Mouse (Mus musculus): ENCODE results near the gene Eml4. TPM values are rescaled to one million over a fixed set of nuclear protein-coding genes. Genes with fewer than 3 reads are reported as not detected.
A peak's percentile ranks its signal among the peaks of the same experiment; 100 is the strongest.

Gene Eml4
- polyA plus RNA-seq (2015; fragmentation: Nextera tagmentation; extraction: Ambion mirVana), result 34.5 and 37.0 TPM in 2 replicates

GRCm38 (mm10) chr17:83350379-83351091 lies at the start of gene Eml4:
Gene Eml4, plus strand, starts transcription at chr17:83350931.
- H3K27me3 ChIP-seq (replicated peaks), result no peaks in the 10 kb centered on the region
- 3% methylated on average over 32 of the region's 62 CpGs for WGBS
- ATAC-seq, result peak; percentile 97
- H3K9me3 ChIP-seq, result no peaks in the 10 kb centered on the region
- H3K4me3 ChIP-seq (replicated peaks), result peak within 1 kb of the TSS; percentile 91
- peak within 1 kb of the TSS; percentile 64 for H3K4me2 ChIP-seq (replicated peaks)
- peak within 1 kb of the TSS; percentile 90 for H3K27ac ChIP-seq
- peak within 1 kb of the TSS; percentile 92 for H3K9ac ChIP-seq
- H3K36me3 ChIP-seq, result no peaks in the 10 kb centered on the region
- peaks cover 13% of the 10 kb centered on the region for H3K4me1 ChIP-seq (replicated peaks)

GRCm38 (mm10) chr17:83301433-83301832 lies 49.3 kb upstream of the Eml4 start:
- H3K4me2 ChIP-seq (replicated peaks), result no peak overlapping the region
- H3K36me3 ChIP-seq, result no peaks in the 10 kb centered on the region
- no peaks in the 10 kb centered on the region for H3K9me3 ChIP-seq
- no peak overlapping the region for H3K9ac ChIP-seq
- no peaks in the 10 kb centered on the region for H3K27me3 ChIP-seq (replicated peaks)
- H3K27ac ChIP-seq, result no peak overlapping the region
- ATAC-seq, result no peak
- H3K4me1 ChIP-seq (replicated peaks), result no peaks in the 10 kb centered on the region
- no peak overlapping the region for H3K4me3 ChIP-seq (replicated peaks)
- WGBS, result 81% methylated on average over 5 of the region's 5 CpGs

DNA sequence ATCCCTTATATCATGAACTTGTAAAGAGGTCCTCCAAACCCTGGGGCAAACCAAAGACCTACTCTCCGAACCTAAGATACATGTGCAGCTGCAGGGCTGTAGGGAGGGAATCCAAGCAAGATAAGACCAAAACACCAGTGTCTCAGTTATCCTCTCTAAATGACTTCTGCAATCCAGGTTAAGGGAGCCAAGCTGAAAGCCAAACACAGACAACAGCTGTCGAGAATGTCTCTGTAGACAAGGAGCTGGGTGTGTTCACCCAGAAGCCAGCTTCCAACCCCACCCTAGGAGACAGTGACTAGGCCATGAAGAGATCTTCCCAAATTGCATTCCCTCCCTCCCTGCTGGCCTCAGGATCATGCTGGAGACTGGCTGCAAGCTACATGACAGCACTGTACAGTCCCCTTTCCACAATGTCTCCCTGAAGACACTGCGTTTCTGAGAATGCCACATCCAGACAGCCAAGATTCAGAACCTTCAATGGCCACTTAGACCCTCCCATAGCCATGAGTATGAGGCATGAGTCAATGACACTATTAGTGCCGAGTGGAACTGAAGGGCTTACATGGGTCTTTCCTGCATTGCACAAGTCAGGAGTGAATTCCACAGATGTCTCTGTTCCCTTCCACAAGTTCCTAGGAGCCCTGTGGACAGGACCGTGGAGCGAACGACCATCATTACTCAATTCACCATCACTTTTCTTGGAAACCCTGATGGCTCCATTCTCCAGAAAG lies 46.5 kb upstream of the Eml4 start:
- no peak for ATAC-seq
- Histone ChIP-seq H3K9ac (no peak overlapping the region), H3K4me1 (replicated peaks) (peaks cover 12% of the 10 kb centered on the region), H3K4me3 (replicated peaks) (no peak overlapping the region), H3K27ac (no peak overlapping the region), H3K9me3 (no peaks in the 10 kb centered on the region), H3K27me3 (replicated peaks) (no peaks in the 10 kb centered on the region), H3K36me3 (no peaks in the 10 kb centered on the region), H3K4me2 (replicated peaks) (no peak overlapping the region)
- 77% methylated on average over 7 of the region's 7 CpGs for WGBS

DNA sequence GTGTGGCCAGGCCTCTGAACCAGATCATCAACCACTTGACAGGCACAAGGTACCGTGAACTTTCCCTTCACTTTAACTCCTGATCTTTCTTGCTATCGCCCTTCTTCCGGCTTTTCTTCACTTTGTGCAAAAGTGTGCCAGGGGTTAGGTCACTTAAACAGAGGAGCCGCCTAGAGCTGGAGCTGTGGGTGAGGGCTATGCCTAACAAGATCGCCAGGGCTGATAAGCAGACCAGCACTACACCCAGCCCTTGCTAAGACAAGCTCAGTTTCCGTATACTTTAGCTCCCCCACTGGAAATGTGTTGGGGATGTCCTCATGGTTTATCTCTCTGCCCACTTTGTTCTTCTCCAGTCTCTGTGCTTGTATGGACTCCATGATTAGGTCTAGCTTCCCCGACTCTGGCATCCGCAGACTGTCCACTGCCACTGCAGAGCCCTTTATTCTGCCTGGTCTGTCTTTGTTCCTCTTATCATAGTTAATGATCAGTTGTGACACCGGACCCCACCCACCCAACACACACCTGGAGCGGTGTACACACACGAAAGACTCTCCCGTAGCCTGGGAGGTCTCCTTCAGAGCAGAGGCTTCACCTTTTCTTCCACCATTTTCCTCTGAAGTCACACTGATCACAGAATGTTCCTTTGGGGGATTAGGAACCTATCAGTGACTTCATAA lies 43.6 kb upstream of the Eml4 start:
- H3K9ac ChIP-seq, result no peak overlapping the region
- 62% methylated on average over 12 of the region's 12 CpGs for WGBS

DNA sequence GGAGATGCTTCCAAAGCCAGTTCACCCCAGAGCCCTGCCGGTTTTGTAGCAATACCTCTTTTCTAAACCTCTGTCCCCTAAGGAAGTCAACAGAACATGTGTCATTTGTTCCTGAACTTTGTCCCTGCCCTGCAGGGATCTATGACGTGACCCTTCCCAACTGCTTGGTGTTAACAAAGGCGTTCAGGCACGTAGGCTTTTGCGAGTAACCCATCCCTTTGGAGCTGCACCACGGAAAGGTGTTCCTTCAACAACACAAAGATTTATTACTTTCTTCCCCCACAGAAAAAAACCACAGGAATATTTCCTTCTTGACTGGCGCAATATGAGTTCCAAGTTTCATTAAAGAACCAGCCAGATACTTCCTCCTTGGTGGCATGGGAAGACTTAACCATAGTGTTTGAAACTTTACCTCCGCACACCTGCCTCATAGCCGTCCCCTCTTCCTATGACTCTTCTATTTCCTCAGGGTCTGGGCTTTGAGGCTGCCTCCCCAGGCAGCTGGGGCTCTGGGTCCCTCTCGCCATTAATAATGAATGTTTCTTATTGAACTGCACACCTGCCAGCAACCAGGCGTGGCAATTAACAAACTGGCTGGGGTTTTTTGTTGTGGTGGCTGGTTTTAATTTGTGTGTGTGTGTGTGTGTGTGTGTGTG lies 43.0 kb upstream of the Eml4 start:
- Histone ChIP-seq H3K4me2 (replicated peaks) (0 out of 2 replicates have a peak overlapping the region, but pooled peaks have one; percentile 11), H3K36me3 (no peaks in the 10 kb centered on the region), H3K9ac (no peak overlapping the region), H3K4me1 (replicated peaks) (peaks cover 23% of the 10 kb centered on the region), H3K4me3 (replicated peaks) (no peak overlapping the region), H3K27ac (peak overlapping the region; percentile 87), H3K9me3 (no peaks in the 10 kb centered on the region), H3K27me3 (replicated peaks) (no peaks in the 10 kb centered on the region)
- 61% methylated on average over 11 of the region's 11 CpGs for WGBS
- peak; percentile 81 for ATAC-seq

More for the DNA sequence above, 43.6 kb upstream of the Eml4 start:
- Histone ChIP-seq H3K9me3 (no peaks in the 10 kb centered on the region), H3K4me2 (replicated peaks) (0 out of 2 replicates have a peak overlapping the region, but pooled peaks have one; percentile 11), H3K4me1 (replicated peaks) (peaks cover 16% of the 10 kb centered on the region), H3K27ac (peak overlapping the region; percentile 87), H3K4me3 (replicated peaks) (no peak overlapping the region), H3K36me3 (no peaks in the 10 kb centered on the region), H3K27me3 (replicated peaks) (no peaks in the 10 kb centered on the region)
- ATAC-seq, result peak; percentile 72

DNA sequence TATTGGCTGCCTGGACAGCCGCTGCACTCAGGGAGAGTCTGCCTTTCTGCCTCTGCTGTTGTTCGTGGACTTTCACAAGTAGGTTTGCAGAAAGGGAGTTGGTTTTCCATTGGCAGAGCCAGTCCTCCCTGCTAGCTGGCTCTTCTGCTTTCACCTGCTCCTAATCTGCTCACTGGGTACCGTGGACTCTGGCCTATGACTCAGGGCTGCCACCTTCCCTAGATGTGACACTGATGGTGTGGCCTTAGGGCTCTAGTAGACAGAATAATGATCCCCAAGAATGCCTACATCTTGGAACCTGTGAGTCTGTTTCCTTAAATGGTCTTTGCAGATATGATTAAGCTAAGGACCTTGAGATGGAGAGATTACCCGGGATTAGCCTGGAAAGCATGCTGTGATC lies 42.3 kb upstream of the Eml4 start:
- Histone ChIP-seq H3K4me2 (replicated peaks) (no peak overlapping the region), H3K27ac (peak overlapping the region; percentile 87), H3K9me3 (no peaks in the 10 kb centered on the region), H3K9ac (no peak overlapping the region), H3K36me3 (no peaks in the 10 kb centered on the region), H3K4me1 (replicated peaks) (peaks cover 23% of the 10 kb centered on the region), H3K4me3 (replicated peaks) (no peak overlapping the region), H3K27me3 (replicated peaks) (no peaks in the 10 kb centered on the region)
- WGBS, result 50% methylated on average over 4 of the region's 4 CpGs
- peak; percentile 86 for ATAC-seq

DNA sequence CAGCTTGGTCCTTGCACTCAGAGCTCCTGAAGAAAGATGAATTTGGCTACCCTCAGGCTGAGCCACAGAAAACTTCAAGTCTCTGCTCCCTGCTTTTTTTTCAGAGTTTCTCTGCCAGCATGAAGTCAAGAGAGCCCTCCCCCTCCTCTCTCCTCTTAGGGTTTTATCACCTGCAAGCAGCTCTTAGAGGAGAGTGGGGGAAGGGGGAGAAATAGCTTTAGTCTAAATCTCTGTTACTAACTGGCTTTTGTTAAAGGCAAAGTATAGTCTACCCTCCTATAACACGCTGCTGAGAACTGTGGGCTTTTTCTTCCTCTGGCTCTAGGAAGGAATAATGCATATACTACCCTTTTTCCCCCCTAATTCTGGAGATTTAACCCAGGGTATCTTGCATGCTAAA lies 41.5 kb upstream of the Eml4 start:
- no peak overlapping the region for H3K9ac ChIP-seq
- H3K9me3 ChIP-seq, result no peaks in the 10 kb centered on the region
- no peak for ATAC-seq
- H3K4me2 ChIP-seq (replicated peaks), result no peak overlapping the region
- H3K4me3 ChIP-seq (replicated peaks), result no peak overlapping the region
- H3K27me3 ChIP-seq (replicated peaks), result no peaks in the 10 kb centered on the region
- H3K36me3 ChIP-seq, result no peaks in the 10 kb centered on the region
- 30% methylated on average over 1 of the region's 1 CpGs for WGBS
- peaks cover 23% of the 10 kb centered on the region for H3K4me1 ChIP-seq (replicated peaks)
- peak overlapping the region; percentile 87 for H3K27ac ChIP-seq

DNA sequence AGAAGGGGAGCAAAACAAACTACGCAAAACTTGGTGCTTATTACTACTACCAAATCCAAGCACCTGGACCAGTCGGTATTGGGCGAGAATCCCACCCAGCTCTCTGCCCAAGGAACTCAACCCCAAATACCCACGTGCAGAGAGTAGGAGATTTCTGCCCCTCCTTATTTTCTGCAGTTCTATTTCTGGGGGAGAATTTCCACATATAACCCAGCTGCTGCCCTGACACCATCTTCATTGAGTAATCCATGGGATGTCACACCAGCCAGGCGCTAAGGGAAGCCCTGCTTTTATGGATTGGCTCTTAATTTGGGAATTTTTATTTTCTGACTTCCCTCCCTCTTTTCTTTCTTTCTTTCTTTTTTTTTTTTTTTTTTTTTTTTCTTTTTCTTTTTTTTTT lies 38.9 kb upstream of the Eml4 start:
- Histone ChIP-seq H3K4me3 (replicated peaks) (no peak overlapping the region), H3K27ac (0 out of 2 replicates have a peak overlapping the region, but pooled peaks have one; percentile 56), H3K4me1 (replicated peaks) (peaks cover 27% of the 10 kb centered on the region), H3K4me2 (replicated peaks) (no peak overlapping the region), H3K36me3 (no peaks in the 10 kb centered on the region), H3K27me3 (replicated peaks) (no peaks in the 10 kb centered on the region), H3K9me3 (no peaks in the 10 kb centered on the region), H3K9ac (no peak overlapping the region)
- 76% methylated on average over 5 of the region's 5 CpGs for WGBS
- ATAC-seq, result no peak

- Histone ChIP-seq H3K36me3 (no peaks in the 10 kb centered on the region), H3K9ac (no peak overlapping the region), H3K4me1 (replicated peaks) (peaks cover 21% of the 10 kb centered on the region), H3K4me3 (replicated peaks) (no peak overlapping the region), H3K9me3 (no peaks in the 10 kb centered on the region), H3K4me2 (replicated peaks) (peak overlapping the region; percentile 51), H3K27ac (peak overlapping the region; percentile 74), H3K27me3 (replicated peaks) (no peaks in the 10 kb centered on the region)
- 7% methylated on average over 15 of the region's 15 CpGs for WGBS
- 0 out of 2 replicates have a peak, but pooled peaks have one; percentile 35 for ATAC-seq
Measured at GRCm38 (mm10) chr17:83312244-83312918, 38.4 kb upstream of the Eml4 start.

DNA sequence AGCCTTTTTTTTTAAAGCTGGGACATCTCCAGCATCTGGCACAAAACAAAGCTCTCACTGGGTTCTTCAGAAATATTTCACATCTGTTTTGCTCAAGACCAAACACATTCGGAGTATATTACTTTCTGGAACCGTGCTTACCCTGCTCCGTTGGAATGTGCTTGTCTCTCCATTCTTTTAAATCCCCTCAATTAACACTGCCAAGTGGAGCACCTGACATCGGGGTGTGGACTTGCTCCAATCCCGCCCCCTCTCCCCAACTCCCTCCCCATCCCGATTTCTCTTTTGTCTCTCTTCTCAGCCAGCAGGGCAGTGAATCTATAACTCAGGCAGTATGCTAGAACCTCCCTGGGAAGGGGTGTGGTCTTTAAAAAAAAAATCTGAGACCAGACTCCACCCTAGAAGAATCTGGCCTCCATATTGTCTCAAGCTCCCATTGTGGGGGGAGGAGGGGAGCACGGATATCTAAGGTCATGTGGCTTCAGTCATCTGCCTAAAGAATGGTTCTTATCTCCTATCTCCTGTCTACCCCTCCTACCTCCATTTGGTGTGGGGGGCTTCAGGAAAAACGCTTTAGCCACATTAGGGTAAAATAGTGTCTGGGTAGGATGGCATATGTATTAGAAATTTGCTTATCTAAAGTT lies 37.6 kb upstream of the Eml4 start:
- Histone ChIP-seq H3K36me3 (no peaks in the 10 kb centered on the region), H3K27ac (no peak overlapping the region), H3K9me3 (no peaks in the 10 kb centered on the region), H3K4me2 (replicated peaks) (no peak overlapping the region), H3K4me3 (replicated peaks) (no peak overlapping the region), H3K4me1 (replicated peaks) (peaks cover 24% of the 10 kb centered on the region), H3K27me3 (replicated peaks) (no peaks in the 10 kb centered on the region), H3K9ac (no peak overlapping the region)
- WGBS, result 29% methylated on average over 8 of the region's 8 CpGs
- ATAC-seq, result no peak

GRCm38 (mm10) chr17:83315476-83315875 lies 35.3 kb upstream of the Eml4 start:
- peaks cover 19% of the 10 kb centered on the region for H3K4me1 ChIP-seq (replicated peaks)
- ATAC-seq, result no peak
- no peak overlapping the region for H3K4me2 ChIP-seq (replicated peaks)
- no peaks in the 10 kb centered on the region for H3K36me3 ChIP-seq
- H3K9me3 ChIP-seq, result no peaks in the 10 kb centered on the region
- H3K4me3 ChIP-seq (replicated peaks), result no peak overlapping the region
- 39% methylated on average over 4 of the region's 4 CpGs for WGBS
- no peaks in the 10 kb centered on the region for H3K27me3 ChIP-seq (replicated peaks)
- no peak overlapping the region for H3K27ac ChIP-seq
- H3K9ac ChIP-seq, result no peak overlapping the region

Data from intestine, embryonic 15.5 days (tissue).